ENCODE assay signal across 7 mouse cellular contexts in genomic region chr11:72795455-72796295, GRCm38 (mm10). TPM values are rescaled to one million over a fixed set of nuclear protein-coding genes. Genes with fewer than 3 reads are reported as not detected.
DNase-seq lines count a peak whose midpoint lies in the region; ATAC-seq lines count a peak whose summit lies in the region.

Gene Cyb5d2, minus strand, starts transcription at chr11:72796142.
Gene Zzef1, plus strand, starts transcription at chr11:72796226.

- whole genome bisulfite sequencing in embryonic facial prominence, embryonic 12.5 days, result under 1% methylated on average over 69 of the region's 69 CpGs
- under 1% methylated on average over 69 of the region's 69 CpGs for WGBS in limb, embryonic 11.5 days
- WGBS in midbrain, embryonic 14.5 days, result under 1% methylated on average over 69 of the region's 69 CpGs

- H3K9ac ChIP-seq in embryonic facial prominence, embryonic 12.5 days, result peak within 1 kb of the TSS; percentile 88
- peak within 1 kb of the TSS; percentile 90 for H3K9ac ChIP-seq in limb, embryonic 11.5 days (ENCODE audit: low read length)
- H3K9ac ChIP-seq in midbrain, embryonic 14.5 days (replicated peaks; ENCODE audit: low read length), result peak within 1 kb of the TSS; percentile 88

- peak within 1 kb of the TSS; percentile 89 for H3K4me2 ChIP-seq in embryonic facial prominence, embryonic 12.5 days (replicated peaks)
- H3K4me2 ChIP-seq in limb, embryonic 11.5 days (ENCODE audit: low read depth, severe bottlenecking), result peak within 1 kb of the TSS; percentile 82
- H3K4me2 ChIP-seq in midbrain, embryonic 14.5 days (ENCODE audit: low read length), result peak within 1 kb of the TSS; percentile 95

- H3K27me3 ChIP-seq in embryonic facial prominence, embryonic 12.5 days, result no peaks in the 10 kb centered on the region
- H3K27me3 ChIP-seq in limb, embryonic 11.5 days (ENCODE audit: control insufficient read depth, insufficient read depth, low read length), result no peaks in the 10 kb centered on the region
- no peaks in the 10 kb centered on the region for H3K27me3 ChIP-seq in midbrain, embryonic 14.5 days (ENCODE audit: control insufficient read depth, insufficient read depth, low read length)

- peak within 1 kb of the TSS; percentile 76 for H3K27ac ChIP-seq in embryonic facial prominence, embryonic 12.5 days
- peak within 1 kb of the TSS; percentile 68; the same call in 1 of the 2 replicates for H3K27ac ChIP-seq in limb, embryonic 11.5 days (replicated peaks; ENCODE audit: low read depth, low read length)
- peak within 1 kb of the TSS; percentile 93 for H3K27ac ChIP-seq in midbrain, embryonic 14.5 days (replicated peaks; ENCODE audit: low read depth, low read length)

- no peaks in the 10 kb centered on the region for H3K36me3 ChIP-seq in embryonic facial prominence, embryonic 12.5 days
- no peaks in the 10 kb centered on the region for H3K36me3 ChIP-seq in limb, embryonic 11.5 days (ENCODE audit: control insufficient read depth, insufficient read depth, low read length)
- H3K36me3 ChIP-seq in midbrain, embryonic 14.5 days (ENCODE audit: control insufficient read depth, insufficient read depth, low read length), result no peaks in the 10 kb centered on the region

- H3K4me3 ChIP-seq in embryonic facial prominence, embryonic 12.5 days, result peak within 1 kb of the TSS; percentile 91
- H3K4me3 ChIP-seq in limb, embryonic 11.5 days (ENCODE audit: low read depth, low read length), result peak within 1 kb of the TSS; percentile 98
- H3K4me3 ChIP-seq in midbrain, embryonic 14.5 days (replicated peaks; ENCODE audit: low read depth, low read length), result peak within 1 kb of the TSS; percentile 90

- DNase-seq in adrenal gland, postnatal 25 days, result peak; percentile 93
- peak; percentile 100 for DNase-seq in heart, adult 11 months
- DNase-seq in kidney, adult 18-20 months, result peak; percentile 94
- peak; percentile 92 for DNase-seq in limb, embryonic 11.5 days (ENCODE audit: low spot score)
- DNase-seq in midbrain, embryonic 14.5 days, result peak; percentile 97
- peak; percentile 85 to 88 for DNase-seq in spleen, adult 18-20 months

- ATAC-seq in embryonic facial prominence, embryonic 12.5 days (ENCODE audit: insufficient number of reproducible peaks, insufficient read depth, low FRiP score, low TSS enrichment), result peak; percentile 90
- peak; percentile 90 for ATAC-seq in limb, embryonic 11.5 days (ENCODE audit: insufficient number of reproducible peaks, low FRiP score, low TSS enrichment, low read depth)
- peak; percentile 93 for ATAC-seq in midbrain, embryonic 14.5 days (ENCODE audit: low FRiP score, low TSS enrichment)

- no peaks in the 10 kb centered on the region for H3K4me1 ChIP-seq in embryonic facial prominence, embryonic 12.5 days
- H3K4me1 ChIP-seq in limb, embryonic 11.5 days (ENCODE audit: control insufficient read depth, insufficient read depth, low read length), result no peaks in the 10 kb centered on the region
- H3K4me1 ChIP-seq in midbrain, embryonic 14.5 days (ENCODE audit: control insufficient read depth, insufficient read depth, low read length), result peaks cover 10% of the 10 kb centered on the region

- no peaks in the 10 kb centered on the region for H3K9me3 ChIP-seq in embryonic facial prominence, embryonic 12.5 days
- no peaks in the 10 kb centered on the region for H3K9me3 ChIP-seq in limb, embryonic 11.5 days (ENCODE audit: control insufficient read depth, low read length)
- no peaks in the 10 kb centered on the region for H3K9me3 ChIP-seq in midbrain, embryonic 14.5 days (ENCODE audit: control insufficient read depth, low read length)

RNA-seq across cellular contexts. Expression of gene Cyb5d2, which starts in this region (rescaled TPM):
- total RNA-seq in adrenal gland, postnatal 25 days (2021), result 21.1 and 23.0 TPM in 2 replicates
- 4.7 and 5.2 TPM in 2 replicates for polyA plus RNA-seq in embryonic facial prominence, embryonic 12.5 days (2016; fragmentation: Nextera tagmentation; extraction: Ambion mirVana)
- 3.7 and 5.1 TPM in 2 replicates for polyA plus RNA-seq in limb, embryonic 11.5 days (2014; fragmentation: Nextera tagmentation; extraction: Ambion mirVana)
- 5.7 and 6.7 TPM in 2 replicates for polyA plus RNA-seq in midbrain, embryonic 14.5 days (2014; fragmentation: Nextera tagmentation; extraction: Ambion mirVana)

RNA-seq across cellular contexts. Expression of gene Zzef1, which starts in this region (rescaled TPM):
- total RNA-seq in adrenal gland, postnatal 25 days (2021), result 37.4 and 44.1 TPM in 2 replicates
- polyA plus RNA-seq in embryonic facial prominence, embryonic 12.5 days (2016; fragmentation: Nextera tagmentation; extraction: Ambion mirVana), result 9.8 and 10.5 TPM in 2 replicates
- 7.2 and 7.7 TPM in 2 replicates for polyA plus RNA-seq in limb, embryonic 11.5 days (2014; fragmentation: Nextera tagmentation; extraction: Ambion mirVana)
- polyA plus RNA-seq in midbrain, embryonic 14.5 days (2014; fragmentation: Nextera tagmentation; extraction: Ambion mirVana), result 18.0 and 19.8 TPM in 2 replicates

Comparison
In these comparisons a context has a peak if more than half of its experiments do, and no peak if none do; other contexts are left out.
1. Peak in every context shown above with its lines: DNase-seq, ATAC-seq, H3K4me3 ChIP-seq and H3K27ac ChIP-seq.